Mouse (Mus musculus): ENCODE measurements around the gene Zfp991. TPM values are rescaled to one million over a fixed set of nuclear protein-coding genes. Genes with fewer than 3 reads are reported as not detected.
"Not testable (repeated sequence)": the region's sequence is repeated elsewhere in the genome, so short reads cannot be mapped to it uniquely, and the experiment has no call there.

The Zfp991 gene
- total and polyA plus RNA-seq, 3 experiments: 1.4 to 3.8 (median 2.6) TPM

DNA sequence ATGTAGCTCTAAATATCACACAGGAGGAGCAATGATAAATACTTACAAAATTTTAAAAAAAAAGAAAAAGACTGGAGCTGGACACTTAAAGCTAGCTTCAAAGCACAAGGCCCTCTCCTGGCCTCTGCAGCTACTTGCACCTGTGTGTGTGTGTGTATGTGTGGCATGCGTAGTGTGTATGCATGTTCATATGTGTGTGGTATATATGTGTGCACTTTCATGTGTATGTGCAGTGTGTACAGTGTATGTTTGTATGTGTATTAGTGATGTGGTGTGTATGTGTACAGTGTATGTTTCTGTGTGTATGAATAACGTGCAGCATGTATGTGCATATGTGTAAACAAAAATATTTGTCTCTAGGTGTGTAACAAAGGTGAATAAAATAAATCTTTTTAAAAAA lies 65.4 kb downstream of the Zfp991 start:
- dilution Hi-C loops (cut with MboI; ENCODE audit: extremely low pct_ligation_motif_present, extremely low pct_unique_long_range_greater_than_20kb, low sequenced_read_pairs); H3K4me3 ChIP-seq (replicated peaks in 1 of 3; ENCODE audit: low read depth in 2 of 3, low read length in 2 of 3, poor library complexity in 1 of 3); H3K9ac ChIP-seq (ENCODE audit: insufficient read depth, low read depth); H3K4me1 ChIP-seq (ENCODE audit: control insufficient read depth in 1 of 2, insufficient read depth in 2 of 2); H3K36me3 ChIP-seq (replicated peaks in 1 of 2; ENCODE audit: control insufficient read depth in 1 of 2, insufficient read depth in 1 of 2, low read length in 1 of 2); DNase-seq (ENCODE audit: extremely low read depth); H3K4me2 ChIP-seq (ENCODE audit: insufficient read depth, low read depth, poor library complexity, severe bottlenecking); H3K79me2 ChIP-seq (replicated peaks; ENCODE audit: control insufficient read depth, extremely low read depth, insufficient read depth, poor library complexity, severe bottlenecking); H3K27ac ChIP-seq (ENCODE audit: insufficient read depth, low read depth); H3K9me3 ChIP-seq (replicated peaks; ENCODE audit: low read length); H3K27me3 ChIP-seq (replicated peaks); in situ Hi-C loops (cut with MboI; ENCODE audit: low pct_ligation_motif_present, low pct_unique_long_range_greater_than_20kb, low sequenced_read_pairs): not testable (repeated sequence)

DNA sequence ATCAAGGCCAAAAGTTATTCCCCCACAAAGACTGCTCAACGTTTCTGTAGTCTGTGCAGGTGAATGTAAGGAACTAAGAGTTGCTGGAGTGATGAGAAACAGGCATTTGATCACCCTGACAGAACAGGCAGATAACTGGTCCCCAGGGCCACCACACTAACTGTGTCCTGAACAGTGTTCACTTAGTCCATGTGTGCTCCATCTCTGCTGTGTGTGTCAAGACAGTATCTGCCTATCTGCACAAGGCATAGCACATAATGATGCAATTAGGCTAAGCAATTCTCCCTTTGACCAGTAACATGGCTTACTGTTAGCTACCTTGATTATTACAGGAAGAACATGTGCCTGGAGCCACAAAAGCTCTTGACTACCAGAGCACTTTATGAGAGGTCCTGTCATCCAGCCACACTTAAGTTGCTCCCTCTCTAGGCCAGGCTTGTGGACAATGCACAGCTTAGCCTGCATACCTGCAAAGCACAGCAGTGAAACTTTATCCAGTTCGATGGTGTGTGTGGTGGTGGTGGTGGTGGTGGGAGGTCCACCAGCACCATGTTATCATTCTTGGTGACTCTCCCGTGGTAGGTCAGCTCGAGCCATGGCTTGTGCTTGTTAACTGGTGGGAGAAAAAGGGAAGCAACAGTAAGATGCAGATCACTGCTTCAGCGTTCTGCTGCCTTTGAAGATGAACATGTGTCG lies 67.4 kb downstream of the Zfp991 start:
- H3K9ac ChIP-seq (ENCODE audit: insufficient read depth, low read depth); H3K4me2 ChIP-seq (ENCODE audit: insufficient read depth, low read depth, poor library complexity, severe bottlenecking); H3K27ac ChIP-seq (ENCODE audit: insufficient read depth, low read depth); H3K4me3 ChIP-seq (replicated peaks in 1 of 3; ENCODE audit: low read depth in 2 of 3, low read length in 2 of 3, poor library complexity in 1 of 3); H3K79me2 ChIP-seq (replicated peaks; ENCODE audit: control insufficient read depth, extremely low read depth, insufficient read depth, poor library complexity, severe bottlenecking); H3K4me1 ChIP-seq (ENCODE audit: control insufficient read depth in 1 of 2, insufficient read depth in 2 of 2); H3K27me3 ChIP-seq (replicated peaks); DNase-seq (ENCODE audit: extremely low read depth); dilution Hi-C loops (cut with MboI; ENCODE audit: extremely low pct_ligation_motif_present, extremely low pct_unique_long_range_greater_than_20kb, low sequenced_read_pairs); H3K36me3 ChIP-seq (replicated peaks in 1 of 2; ENCODE audit: control insufficient read depth in 1 of 2, insufficient read depth in 1 of 2, low read length in 1 of 2); H3K9me3 ChIP-seq (replicated peaks; ENCODE audit: low read length); in situ Hi-C loops (cut with MboI; ENCODE audit: low pct_ligation_motif_present, low pct_unique_long_range_greater_than_20kb, low sequenced_read_pairs): not testable (repeated sequence)

DNA sequence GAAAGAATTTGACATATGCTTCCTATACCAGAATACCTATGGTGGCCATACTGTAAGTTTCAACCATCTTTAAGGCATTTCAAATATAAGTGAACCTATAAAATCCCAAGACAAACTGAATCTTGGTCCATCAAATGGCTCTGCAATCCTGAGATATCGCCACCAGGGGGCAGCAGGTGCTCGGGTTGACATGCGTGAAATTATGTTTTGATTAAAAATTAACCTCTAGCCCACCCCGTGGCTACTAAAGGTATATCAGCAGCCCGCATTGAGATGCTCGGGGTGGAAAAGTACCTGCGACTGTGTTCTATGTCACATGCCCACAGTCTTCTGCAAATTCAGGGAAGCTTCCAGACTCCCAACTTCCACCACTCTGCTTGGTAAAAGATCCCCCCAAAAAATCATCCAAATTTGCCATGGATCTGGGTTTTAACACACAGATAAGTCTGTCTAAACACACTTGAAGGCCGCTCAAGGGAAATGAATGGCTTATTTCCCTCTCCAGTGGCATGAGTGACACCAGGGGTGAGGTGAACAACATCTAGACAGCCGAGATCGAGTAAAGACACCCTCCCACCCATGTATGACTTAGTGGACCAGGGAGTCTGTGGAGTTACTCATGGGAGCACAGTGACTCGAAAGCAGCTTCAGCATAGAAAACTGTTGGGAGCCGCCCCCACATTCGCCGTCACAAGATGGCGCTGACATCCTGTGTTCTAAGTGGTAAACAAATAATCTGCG lies 70.3 kb downstream of the Zfp991 start:
- H3K79me2 ChIP-seq (replicated peaks; ENCODE audit: control insufficient read depth, extremely low read depth, insufficient read depth, poor library complexity, severe bottlenecking); H3K27ac ChIP-seq (ENCODE audit: insufficient read depth, low read depth); DNase-seq (ENCODE audit: extremely low read depth); H3K27me3 ChIP-seq (replicated peaks); H3K4me3 ChIP-seq (replicated peaks in 1 of 3; ENCODE audit: low read depth in 2 of 3, low read length in 2 of 3, poor library complexity in 1 of 3); in situ Hi-C loops (cut with MboI; ENCODE audit: low pct_ligation_motif_present, low pct_unique_long_range_greater_than_20kb, low sequenced_read_pairs); H3K9me3 ChIP-seq (replicated peaks; ENCODE audit: low read length); dilution Hi-C loops (cut with MboI; ENCODE audit: extremely low pct_ligation_motif_present, extremely low pct_unique_long_range_greater_than_20kb, low sequenced_read_pairs); H3K4me1 ChIP-seq (ENCODE audit: control insufficient read depth in 1 of 2, insufficient read depth in 2 of 2); H3K9ac ChIP-seq (ENCODE audit: insufficient read depth, low read depth); H3K36me3 ChIP-seq (replicated peaks in 1 of 2; ENCODE audit: control insufficient read depth in 1 of 2, insufficient read depth in 1 of 2, low read length in 1 of 2); H3K4me2 ChIP-seq (ENCODE audit: insufficient read depth, low read depth, poor library complexity, severe bottlenecking): not testable (repeated sequence)

DNA sequence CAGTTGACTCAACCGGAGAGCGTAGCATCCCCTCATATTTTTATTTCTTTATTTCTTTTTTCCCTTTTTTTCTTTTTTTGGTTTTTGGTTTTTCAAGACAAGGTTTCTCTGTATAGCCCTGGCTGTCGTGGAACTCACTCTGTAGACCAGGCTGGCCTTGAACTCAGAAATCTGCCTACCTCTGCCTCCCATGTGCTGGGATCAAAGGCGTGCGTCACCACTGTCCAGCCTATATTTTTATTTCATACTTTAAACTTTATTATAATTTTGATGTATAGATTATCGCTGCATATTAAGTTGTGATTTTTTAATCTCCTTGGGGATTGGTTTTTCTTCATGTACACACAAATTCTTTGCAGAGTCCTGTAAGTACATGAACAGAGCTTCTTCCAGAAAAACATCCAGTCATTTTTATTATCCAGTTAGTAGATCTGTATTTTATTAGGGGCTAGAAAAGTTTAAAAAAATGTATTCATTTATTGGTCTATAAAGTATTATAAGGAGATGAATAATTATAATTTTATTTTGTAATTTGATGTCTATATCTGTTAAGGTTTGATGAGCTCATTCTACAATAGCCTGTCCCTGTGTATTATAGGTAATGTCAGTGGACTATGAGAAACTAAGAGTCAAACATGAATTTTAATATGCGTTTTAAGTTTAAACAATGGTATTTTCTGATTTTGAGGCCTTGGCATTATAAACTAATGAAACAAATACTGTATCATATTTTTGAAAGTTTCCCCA lies 80.5 kb downstream of the Zfp991 start:
- DNase-seq (ENCODE audit: extremely low read depth); H3K9me3 ChIP-seq (replicated peaks; ENCODE audit: low read length); H3K36me3 ChIP-seq (replicated peaks in 1 of 2; ENCODE audit: control insufficient read depth in 1 of 2, insufficient read depth in 1 of 2, low read length in 1 of 2); H3K9ac ChIP-seq (ENCODE audit: insufficient read depth, low read depth); H3K79me2 ChIP-seq (replicated peaks; ENCODE audit: control insufficient read depth, extremely low read depth, insufficient read depth, poor library complexity, severe bottlenecking); dilution Hi-C loops (cut with MboI; ENCODE audit: extremely low pct_ligation_motif_present, extremely low pct_unique_long_range_greater_than_20kb, low sequenced_read_pairs); H3K27ac ChIP-seq (ENCODE audit: insufficient read depth, low read depth); H3K4me1 ChIP-seq (ENCODE audit: control insufficient read depth in 1 of 2, insufficient read depth in 2 of 2); in situ Hi-C loops (cut with MboI; ENCODE audit: low pct_ligation_motif_present, low pct_unique_long_range_greater_than_20kb, low sequenced_read_pairs); H3K4me2 ChIP-seq (ENCODE audit: insufficient read depth, low read depth, poor library complexity, severe bottlenecking); H3K4me3 ChIP-seq (replicated peaks in 1 of 3; ENCODE audit: low read depth in 2 of 3, low read length in 2 of 3, poor library complexity in 1 of 3); H3K27me3 ChIP-seq (replicated peaks): not testable (repeated sequence)

DNA sequence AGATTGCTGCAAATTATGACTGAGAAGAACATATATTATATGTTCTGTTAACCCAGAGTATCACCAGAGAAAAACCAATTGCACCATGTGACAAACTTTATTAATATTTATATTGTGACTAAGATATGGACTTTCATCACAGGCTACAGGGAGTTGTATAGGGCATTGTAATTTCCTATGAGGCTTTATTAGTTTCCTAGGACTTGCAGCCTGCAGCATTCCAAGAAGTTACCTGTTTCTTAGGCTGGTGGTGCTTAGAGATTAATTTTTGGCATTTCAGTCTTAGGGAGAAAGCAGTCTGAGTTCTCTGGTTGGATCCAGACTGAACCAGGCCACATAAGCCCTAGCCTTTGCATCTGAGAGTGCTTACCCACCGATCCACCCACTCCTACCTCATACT lies 82.4 kb downstream of the Zfp991 start:
- H3K9me3 ChIP-seq (replicated peaks; ENCODE audit: low read length); DNase-seq (ENCODE audit: extremely low read depth); H3K27ac ChIP-seq (ENCODE audit: insufficient read depth, low read depth); dilution Hi-C loops (cut with MboI; ENCODE audit: extremely low pct_ligation_motif_present, extremely low pct_unique_long_range_greater_than_20kb, low sequenced_read_pairs); H3K9ac ChIP-seq (ENCODE audit: insufficient read depth, low read depth); H3K4me3 ChIP-seq (replicated peaks in 1 of 3; ENCODE audit: low read depth in 2 of 3, low read length in 2 of 3, poor library complexity in 1 of 3); H3K4me1 ChIP-seq (ENCODE audit: control insufficient read depth in 1 of 2, insufficient read depth in 2 of 2); H3K79me2 ChIP-seq (replicated peaks; ENCODE audit: control insufficient read depth, extremely low read depth, insufficient read depth, poor library complexity, severe bottlenecking); in situ Hi-C loops (cut with MboI; ENCODE audit: low pct_ligation_motif_present, low pct_unique_long_range_greater_than_20kb, low sequenced_read_pairs); H3K36me3 ChIP-seq (replicated peaks in 1 of 2; ENCODE audit: control insufficient read depth in 1 of 2, insufficient read depth in 1 of 2, low read length in 1 of 2); H3K4me2 ChIP-seq (ENCODE audit: insufficient read depth, low read depth, poor library complexity, severe bottlenecking); H3K27me3 ChIP-seq (replicated peaks): not testable (repeated sequence)

DNA sequence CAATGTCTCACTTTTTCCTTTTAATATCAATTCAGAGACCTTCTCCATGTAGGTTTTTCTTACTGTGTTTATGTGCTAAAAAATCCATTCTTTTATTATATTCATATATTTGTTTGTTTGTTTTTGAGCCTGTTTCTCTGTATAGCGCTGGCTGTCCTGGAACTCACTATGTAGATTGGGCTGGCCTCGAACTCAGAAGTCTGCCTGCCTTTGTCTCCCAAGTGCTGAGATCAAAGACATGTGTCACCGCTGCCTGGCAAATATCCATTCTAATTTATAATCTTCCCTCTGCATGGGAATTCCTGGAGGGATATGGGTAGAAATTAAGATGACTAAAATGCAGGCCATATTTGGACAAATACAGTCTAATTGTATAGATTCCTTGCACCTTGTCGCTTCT lies 85.8 kb downstream of the Zfp991 start:
- in situ Hi-C loops (cut with MboI; ENCODE audit: low pct_ligation_motif_present, low pct_unique_long_range_greater_than_20kb, low sequenced_read_pairs); H3K27me3 ChIP-seq (replicated peaks); H3K4me1 ChIP-seq (ENCODE audit: control insufficient read depth in 1 of 2, insufficient read depth in 2 of 2); H3K36me3 ChIP-seq (replicated peaks in 1 of 2; ENCODE audit: control insufficient read depth in 1 of 2, insufficient read depth in 1 of 2, low read length in 1 of 2); H3K4me2 ChIP-seq (ENCODE audit: insufficient read depth, low read depth, poor library complexity, severe bottlenecking); H3K9ac ChIP-seq (ENCODE audit: insufficient read depth, low read depth); H3K4me3 ChIP-seq (replicated peaks in 1 of 3; ENCODE audit: low read depth in 2 of 3, low read length in 2 of 3, poor library complexity in 1 of 3); dilution Hi-C loops (cut with MboI; ENCODE audit: extremely low pct_ligation_motif_present, extremely low pct_unique_long_range_greater_than_20kb, low sequenced_read_pairs); H3K79me2 ChIP-seq (replicated peaks; ENCODE audit: control insufficient read depth, extremely low read depth, insufficient read depth, poor library complexity, severe bottlenecking); H3K9me3 ChIP-seq (replicated peaks; ENCODE audit: low read length); DNase-seq (ENCODE audit: extremely low read depth); H3K27ac ChIP-seq (ENCODE audit: insufficient read depth, low read depth): not testable (repeated sequence)

Measured in CH12.LX (cell line).